Mouse (Mus musculus): ENCODE results near the gene Ybx1. TPM values are rescaled to one million over a fixed set of nuclear protein-coding genes. Genes with fewer than 3 reads are reported as not detected.

Ybx1 gene
- polyA plus RNA-seq, 1 experiment from 2014 or later, result 1,089 TPM

GRCm38 (mm10) chr4:119301777-119302176 is 7.4 kb upstream of the Ybx1 start:
- H3K36me3 ChIP-seq (replicated peaks; ENCODE audit: control insufficient read depth, insufficient read depth), result no peaks in the 10 kb centered on the region
- no peak for ATAC-seq (ENCODE audit: low FRiP score)
- WGBS, result 92% methylated on average over 3 of the region's 3 CpGs

DNA sequence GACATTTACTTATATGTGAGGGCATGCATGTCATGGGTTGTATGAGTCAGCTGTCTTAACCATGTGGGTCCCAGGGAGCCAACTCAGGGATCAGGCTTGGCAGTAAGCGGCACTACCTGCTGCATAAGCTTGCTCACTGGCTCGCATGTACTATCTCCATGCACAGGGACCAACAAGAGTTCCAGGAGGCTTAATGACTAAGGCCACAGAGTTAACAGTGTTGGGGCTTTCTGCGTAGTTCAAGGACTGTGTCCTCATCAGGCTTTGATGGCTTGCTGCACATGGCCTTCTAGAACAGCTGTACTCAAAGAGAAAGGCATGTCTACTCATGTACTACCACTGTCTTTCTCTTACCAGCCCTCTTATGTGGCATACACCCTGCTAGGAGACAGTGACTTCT is 6.4 kb upstream of the Ybx1 start:
- H3K4me2 ChIP-seq (replicated peaks), result no peak overlapping the region
- DNase-seq (ENCODE audit: low spot score) (no peak), ATAC-seq (ENCODE audit: low FRiP score) (no peak)
- peaks cover 2% of the 10 kb centered on the region for H3K4me1 ChIP-seq (replicated peaks; ENCODE audit: control insufficient read depth, insufficient read depth, low read length)
- no peaks in the 10 kb centered on the region for H3K36me3 ChIP-seq (replicated peaks; ENCODE audit: control insufficient read depth, insufficient read depth)
- no peak overlapping the region for H3K4me3 ChIP-seq (replicated peaks; ENCODE audit: low read length)
- no peak overlapping the region for H3K27ac ChIP-seq
- WGBS, result 92% methylated on average over 3 of the region's 3 CpGs
- H3K27me3 ChIP-seq (ENCODE audit: control insufficient read depth, insufficient read depth, low read length), result no peaks in the 10 kb centered on the region
- H3K9me3 ChIP-seq (ENCODE audit: control insufficient read depth, low read length), result no peaks in the 10 kb centered on the region
- no peak overlapping the region for H3K9ac ChIP-seq

More at GRCm38 (mm10) chr4:119301777-119302176, 7.4 kb upstream of the Ybx1 start:
- H3K4me1 ChIP-seq (replicated peaks; ENCODE audit: control insufficient read depth, insufficient read depth, low read length), result no peaks in the 10 kb centered on the region
- no peaks in the 10 kb centered on the region for H3K27me3 ChIP-seq (ENCODE audit: control insufficient read depth, insufficient read depth, low read length)
- no peak overlapping the region for H3K4me3 ChIP-seq (replicated peaks; ENCODE audit: low read length)
- H3K4me2 ChIP-seq (replicated peaks), result no peak overlapping the region
- no peak overlapping the region for H3K27ac ChIP-seq
- no peak for DNase-seq (ENCODE audit: low spot score)
- no peak overlapping the region for H3K9ac ChIP-seq
- no peaks in the 10 kb centered on the region for H3K9me3 ChIP-seq (ENCODE audit: control insufficient read depth, low read length)

- H3K9me3 ChIP-seq (ENCODE audit: control insufficient read depth, low read length), result no peaks in the 10 kb centered on the region
- H3K36me3 ChIP-seq (replicated peaks; ENCODE audit: control insufficient read depth, insufficient read depth), result no peaks in the 10 kb centered on the region
- H3K9ac ChIP-seq, result no peak overlapping the region
- H3K4me3 ChIP-seq (replicated peaks; ENCODE audit: low read length), result no peak overlapping the region
- ATAC-seq (ENCODE audit: low FRiP score) (no peak), DNase-seq (ENCODE audit: low spot score) (no peak)
- H3K27me3 ChIP-seq (ENCODE audit: control insufficient read depth, insufficient read depth, low read length), result no peaks in the 10 kb centered on the region
- no peak overlapping the region for H3K27ac ChIP-seq
- H3K4me2 ChIP-seq (replicated peaks), result no peak overlapping the region
- peaks cover 11% of the 10 kb centered on the region for H3K4me1 ChIP-seq (replicated peaks; ENCODE audit: control insufficient read depth, insufficient read depth, low read length)
- WGBS, result 94% methylated on average over 2 of the region's 2 CpGs
Measured at GRCm38 (mm10) chr4:119297361-119297760, 3.0 kb upstream of the Ybx1 start.

DNA sequence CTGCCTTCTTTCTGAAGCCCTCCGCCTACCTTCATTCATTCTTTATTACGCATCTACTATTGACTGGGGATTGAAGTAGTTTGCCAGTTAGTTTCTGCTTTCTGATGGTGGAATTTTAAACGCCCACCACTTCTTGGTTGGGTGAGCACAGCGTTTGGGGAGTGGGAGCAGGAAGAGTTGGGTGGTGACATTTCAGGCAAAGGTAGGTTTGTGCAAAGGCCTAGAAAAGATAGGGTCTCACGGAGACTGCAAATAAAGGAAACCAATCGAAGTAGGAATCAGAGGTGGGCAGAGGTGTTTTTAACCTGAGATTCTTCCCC is 690 bp upstream of the Ybx1 start:
- H3K4me1 ChIP-seq (replicated peaks; ENCODE audit: control insufficient read depth, insufficient read depth, low read length), result peaks cover 27% of the 10 kb centered on the region
- ATAC-seq (ENCODE audit: low FRiP score), result no peak
- H3K9ac ChIP-seq, result peak overlapping the region; percentile 87
- peak overlapping the region; percentile 88 for H3K27ac ChIP-seq
- no peaks in the 10 kb centered on the region for H3K9me3 ChIP-seq (ENCODE audit: control insufficient read depth, low read length)
- peak overlapping the region; percentile 54 for H3K4me2 ChIP-seq (replicated peaks)
- H3K36me3 ChIP-seq (replicated peaks; ENCODE audit: control insufficient read depth, insufficient read depth), result peaks cover 10% of the 10 kb centered on the region
- H3K4me3 ChIP-seq (replicated peaks; ENCODE audit: low read length), result peak overlapping the region; percentile 95
- WGBS, result 6% methylated on average over 6 of the region's 6 CpGs
- no peak for DNase-seq (ENCODE audit: low spot score)
- no peaks in the 10 kb centered on the region for H3K27me3 ChIP-seq (ENCODE audit: control insufficient read depth, insufficient read depth, low read length)

GRCm38 (mm10) chr4:119293574-119294258 is 688 bp downstream of the Ybx1 start:
- peak overlapping the region; percentile 95 for H3K4me3 ChIP-seq (replicated peaks; ENCODE audit: low read length)
- H3K4me2 ChIP-seq (replicated peaks), result peak overlapping the region; percentile 70
- ATAC-seq (ENCODE audit: low FRiP score) (peak; percentile 13), DNase-seq (ENCODE audit: low spot score) (peak; percentile 37)
- H3K36me3 ChIP-seq (replicated peaks; ENCODE audit: control insufficient read depth, insufficient read depth), result peaks cover 13% of the 10 kb centered on the region
- WGBS, result under 1% methylated on average over 38 of the region's 80 CpGs
- peak overlapping the region; percentile 89 for H3K27ac ChIP-seq
- H3K27me3 ChIP-seq (ENCODE audit: control insufficient read depth, insufficient read depth, low read length), result no peaks in the 10 kb centered on the region
- H3K9ac ChIP-seq, result peak overlapping the region; percentile 87
- peaks cover 27% of the 10 kb centered on the region for H3K4me1 ChIP-seq (replicated peaks; ENCODE audit: control insufficient read depth, insufficient read depth, low read length)
- H3K9me3 ChIP-seq (ENCODE audit: control insufficient read depth, low read length), result no peaks in the 10 kb centered on the region

GRCm38 (mm10) chr4:119292771-119293573 is 1.4 kb downstream of the Ybx1 start:
- Histone ChIP-seq H3K27me3 (ENCODE audit: control insufficient read depth, insufficient read depth, low read length) (no peaks in the 10 kb centered on the region), H3K9me3 (ENCODE audit: control insufficient read depth, low read length) (no peaks in the 10 kb centered on the region), H3K9ac (peak overlapping the region; percentile 87), H3K36me3 (replicated peaks; ENCODE audit: control insufficient read depth, insufficient read depth) (peaks cover 13% of the 10 kb centered on the region), H3K4me2 (replicated peaks) (peak overlapping the region; percentile 70), H3K27ac (peak overlapping the region; percentile 89), H3K4me1 (replicated peaks; ENCODE audit: control insufficient read depth, insufficient read depth, low read length) (peaks cover 27% of the 10 kb centered on the region), H3K4me3 (replicated peaks; ENCODE audit: low read length) (peak overlapping the region; percentile 95)
- DNase-seq (ENCODE audit: low spot score) (peak; percentile 62), ATAC-seq (ENCODE audit: low FRiP score) (0 out of 2 replicates have a peak, but pooled peaks have one; percentile 19)
- WGBS, result 2% methylated on average over 24 of the region's 24 CpGs

DNA sequence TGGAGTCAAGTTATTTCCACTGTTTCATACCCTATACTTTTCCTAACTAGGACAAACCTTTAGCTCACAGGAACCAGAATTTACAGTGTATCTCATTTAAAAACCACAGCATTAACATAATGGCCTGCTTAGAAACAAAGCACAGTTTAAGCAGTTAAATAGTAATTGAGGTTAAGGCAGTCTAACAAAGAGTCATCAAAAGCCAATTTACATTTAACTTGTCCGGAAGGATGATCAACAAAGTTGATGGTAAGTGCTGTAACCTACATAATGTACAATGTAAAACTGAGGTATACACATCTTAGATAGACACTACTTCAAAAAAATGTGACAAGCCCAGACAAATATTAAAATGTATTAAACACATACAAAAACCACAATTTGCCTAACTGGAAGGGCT is 2.5 kb downstream of the Ybx1 start:
- ATAC-seq (ENCODE audit: low FRiP score), result no peak
- no peak for DNase-seq (ENCODE audit: low spot score)
- H3K4me2 ChIP-seq (replicated peaks), result peak overlapping the region; percentile 70
- H3K9me3 ChIP-seq (ENCODE audit: control insufficient read depth, low read length), result no peaks in the 10 kb centered on the region
- peaks cover 31% of the 10 kb centered on the region for H3K4me1 ChIP-seq (replicated peaks; ENCODE audit: control insufficient read depth, insufficient read depth, low read length)
- WGBS, result 82% methylated on average over 1 of the region's 1 CpGs
- no peaks in the 10 kb centered on the region for H3K27me3 ChIP-seq (ENCODE audit: control insufficient read depth, insufficient read depth, low read length)
- peaks cover 23% of the 10 kb centered on the region for H3K36me3 ChIP-seq (replicated peaks; ENCODE audit: control insufficient read depth, insufficient read depth)
- peak overlapping the region; percentile 95 for H3K4me3 ChIP-seq (replicated peaks; ENCODE audit: low read length)
- H3K9ac ChIP-seq, result peak overlapping the region; percentile 87
- 0 out of 2 replicates have a peak overlapping the region, but pooled peaks have one; percentile 89 for H3K27ac ChIP-seq

DNA sequence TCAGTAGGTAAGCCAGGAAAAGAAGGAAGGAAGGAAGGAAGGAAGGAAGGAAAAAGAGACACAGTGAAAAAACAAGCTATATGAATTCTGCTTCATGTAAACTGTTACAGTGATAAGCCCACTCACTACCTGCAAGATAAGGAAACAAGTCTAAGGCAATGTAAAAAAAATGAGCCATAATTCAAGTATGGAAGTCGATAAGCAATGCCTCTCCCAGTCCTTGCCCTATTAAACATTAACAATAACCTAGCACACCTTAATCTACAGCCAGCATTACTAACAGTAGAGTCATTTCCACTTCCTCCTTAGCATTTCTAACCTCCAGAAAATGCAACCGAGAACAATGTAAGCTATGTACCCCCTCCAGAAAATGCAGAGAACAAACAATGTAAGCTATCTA is 9.1 kb downstream of the Ybx1 start:
- no peak for ATAC-seq (ENCODE audit: low FRiP score)
- H3K4me1 ChIP-seq (replicated peaks; ENCODE audit: control insufficient read depth, insufficient read depth, low read length), result peaks cover 5% of the 10 kb centered on the region
- no peak overlapping the region for H3K4me2 ChIP-seq (replicated peaks)
- no peak overlapping the region for H3K27ac ChIP-seq
- DNase-seq (ENCODE audit: low spot score), result no peak
- 83% methylated on average over 2 of the region's 2 CpGs for WGBS
- no peak overlapping the region for H3K9ac ChIP-seq
- H3K36me3 ChIP-seq (replicated peaks; ENCODE audit: control insufficient read depth, insufficient read depth), result peaks cover 59% of the 10 kb centered on the region
- no peak overlapping the region for H3K4me3 ChIP-seq (replicated peaks; ENCODE audit: low read length)
- no peaks in the 10 kb centered on the region for H3K9me3 ChIP-seq (ENCODE audit: control insufficient read depth, low read length)
- H3K27me3 ChIP-seq (ENCODE audit: control insufficient read depth, insufficient read depth, low read length), result no peaks in the 10 kb centered on the region

DNA sequence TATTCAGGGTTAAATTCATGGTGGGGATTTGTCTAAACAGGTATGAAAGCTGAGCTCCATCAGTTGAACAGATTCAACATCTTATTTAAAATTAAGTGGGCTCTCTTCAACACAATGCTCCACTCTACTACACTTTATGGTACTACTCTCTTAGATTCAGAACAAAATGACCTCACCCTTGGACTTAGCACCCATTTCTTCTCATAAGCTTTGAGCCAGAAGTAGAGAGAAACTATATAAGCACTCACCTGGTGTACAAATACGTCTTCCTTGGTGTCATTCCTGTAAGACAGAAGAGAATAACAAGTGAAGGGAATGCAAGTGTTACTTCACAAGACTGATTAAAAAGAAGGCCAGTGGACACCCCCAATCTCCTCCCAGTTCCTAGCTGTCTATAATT is 9.5 kb downstream of the Ybx1 start:
- no peak overlapping the region for H3K27ac ChIP-seq
- ATAC-seq (ENCODE audit: low FRiP score) (no peak), DNase-seq (ENCODE audit: low spot score) (no peak)
- peaks cover 64% of the 10 kb centered on the region for H3K36me3 ChIP-seq (replicated peaks; ENCODE audit: control insufficient read depth, insufficient read depth)
- no peaks in the 10 kb centered on the region for H3K9me3 ChIP-seq (ENCODE audit: control insufficient read depth, low read length)
- no peak overlapping the region for H3K9ac ChIP-seq
- H3K4me3 ChIP-seq (replicated peaks; ENCODE audit: low read length), result no peak overlapping the region
- H3K4me1 ChIP-seq (replicated peaks; ENCODE audit: control insufficient read depth, insufficient read depth, low read length), result peaks cover 4% of the 10 kb centered on the region; the same call in 1 of the 2 replicates
- 93% methylated on average over 1 of the region's 1 CpGs for WGBS
- H3K4me2 ChIP-seq (replicated peaks), result no peak overlapping the region
- no peaks in the 10 kb centered on the region for H3K27me3 ChIP-seq (ENCODE audit: control insufficient read depth, insufficient read depth, low read length)

Measured in hindbrain, embryonic 14.5 days (tissue).